Mouse (Mus musculus): ENCODE measurements around the gene Sirt4.

- TF ChIP-seq POLR2A (IDR thresholded peaks at IDR 0.05; ENCODE audit: insufficient read depth, low read depth, low read length) (no peak), CTCF (IDR thresholded peaks at IDR 0.05) (no peak)
Observed at GRCm38 (mm10) chr5:115492711-115493335, 8.3 kb upstream of the Sirt4 start.
